Mouse (Mus musculus): ENCODE results near the gene Cd27. TPM values are rescaled to one million over a fixed set of nuclear protein-coding genes. Genes with fewer than 3 reads are reported as not detected.

Gene Cd27
- total RNA-seq, 2 experiments from 2014 or later: 0.37 to 0.55 TPM

GRCm38 (mm10) chr6:125252711-125253110 lies 15.9 kb upstream of the Cd27 start:
- no peak for DNase-seq
- intact Hi-C loops (cut with DNase I): no loop called here

GRCm38 (mm10) chr6:125252285-125252684 lies 15.5 kb upstream of the Cd27 start:
- intact Hi-C loops (cut with DNase I): no loop called here
- no peak for DNase-seq

DNA sequence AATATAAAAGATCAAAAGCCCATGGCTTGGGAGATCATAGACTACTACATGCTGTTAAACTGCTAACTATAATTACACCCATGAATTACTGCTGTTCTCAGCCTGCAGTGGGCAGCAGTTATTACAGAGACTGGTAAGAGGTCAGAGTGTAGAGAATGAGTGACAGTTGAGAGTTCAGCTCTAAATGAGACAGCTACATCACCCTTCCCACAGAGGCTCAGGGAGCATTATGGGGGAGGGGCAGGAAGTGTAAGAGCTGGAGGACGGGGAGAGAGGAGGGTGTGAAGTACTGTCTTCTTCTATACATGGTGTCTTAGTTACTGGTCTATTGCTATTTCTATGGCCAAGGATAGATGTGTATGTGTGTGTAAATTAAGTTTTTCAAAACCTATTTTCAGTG lies 7.7 kb upstream of the Cd27 start:
- intact Hi-C loops (cut with DNase I): no loop called here
- DNase-seq: no peak

- intact Hi-C loops (cut with DNase I): no loop called here
- no peak for DNase-seq
Measured at GRCm38 (mm10) chr6:125241566-125241965, 4.8 kb upstream of the Cd27 start.

DNA sequence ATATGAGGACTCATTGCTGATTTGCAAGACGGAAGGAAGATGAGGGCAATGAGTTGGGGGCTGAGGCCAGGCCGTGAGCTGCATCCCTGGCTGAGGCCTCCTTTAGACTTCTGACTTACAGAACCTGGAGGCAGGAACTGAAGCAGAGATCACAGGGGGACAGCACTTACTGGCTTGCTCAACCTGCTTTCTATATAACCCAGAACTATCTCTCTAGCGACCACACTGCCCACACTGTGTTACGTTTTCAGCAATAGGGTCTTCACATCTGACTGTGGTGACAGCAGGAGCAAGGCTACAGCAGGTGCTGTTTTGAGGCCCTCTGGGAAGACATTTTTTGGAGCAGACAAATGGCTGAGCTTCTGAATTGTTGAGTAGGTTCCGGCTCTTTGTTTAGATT lies 3.8 kb upstream of the Cd27 start:
- DNase-seq: no peak
- intact Hi-C loops (cut with DNase I): no loop called here

- DNase-seq: no peak
- intact Hi-C loops (cut with DNase I): no loop called here
Measured at GRCm38 (mm10) chr6:125239547-125239946, 2.7 kb upstream of the Cd27 start.

- intact Hi-C loops (cut with DNase I): no loop called here
- no peak for DNase-seq
Measured at GRCm38 (mm10) chr6:125238396-125238795, 1.6 kb upstream of the Cd27 start.

DNA sequence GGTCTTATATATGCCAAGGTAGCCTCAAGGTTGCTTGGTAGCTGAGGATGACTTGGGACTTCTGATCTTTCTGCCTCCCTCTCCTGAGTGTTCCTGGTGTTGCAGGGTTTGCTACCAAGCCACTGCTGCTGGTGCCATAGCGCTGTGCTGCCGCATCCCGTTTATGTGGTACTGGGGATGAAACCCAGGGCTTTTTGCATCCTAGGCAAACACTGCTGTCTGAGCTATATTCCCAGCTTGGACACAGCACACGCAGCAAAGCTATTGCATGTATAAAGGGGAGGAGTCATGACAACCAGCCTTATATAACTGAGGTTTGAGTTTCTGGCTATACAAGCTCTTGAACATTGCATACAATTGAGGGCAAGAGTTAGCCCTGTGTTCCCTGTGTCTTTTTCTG lies 611 bp upstream of the Cd27 start:
- no peak for DNase-seq
- intact Hi-C loops (cut with DNase I): no loop called here

GRCm38 (mm10) chr6:125236341-125236740 lies 469 bp downstream of the Cd27 start:
- intact Hi-C loops (cut with DNase I): no loop called here
- no peak for DNase-seq

DNA sequence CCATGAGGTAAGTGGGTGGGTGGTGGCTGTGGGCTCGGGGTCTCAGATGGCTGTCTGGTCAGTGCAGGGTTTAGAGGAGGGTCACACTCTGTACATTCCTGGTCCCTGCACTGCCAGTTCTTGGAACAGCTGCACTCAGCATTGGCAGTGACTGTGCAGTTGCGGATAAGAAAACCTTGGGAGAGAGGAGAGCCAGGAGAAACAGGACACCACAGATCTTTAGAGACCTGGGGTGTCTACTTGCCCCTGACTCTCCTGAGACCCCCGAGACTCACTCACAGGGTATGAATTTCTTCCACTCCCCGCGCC lies 2.3 kb downstream of the Cd27 start:
- intact Hi-C loops (cut with DNase I): loop anchor here (5.0 kb wide), 1 partner anchor 38 kb away; no protein-coding TSS in a partner anchor
- DNase-seq: no peak

DNA sequence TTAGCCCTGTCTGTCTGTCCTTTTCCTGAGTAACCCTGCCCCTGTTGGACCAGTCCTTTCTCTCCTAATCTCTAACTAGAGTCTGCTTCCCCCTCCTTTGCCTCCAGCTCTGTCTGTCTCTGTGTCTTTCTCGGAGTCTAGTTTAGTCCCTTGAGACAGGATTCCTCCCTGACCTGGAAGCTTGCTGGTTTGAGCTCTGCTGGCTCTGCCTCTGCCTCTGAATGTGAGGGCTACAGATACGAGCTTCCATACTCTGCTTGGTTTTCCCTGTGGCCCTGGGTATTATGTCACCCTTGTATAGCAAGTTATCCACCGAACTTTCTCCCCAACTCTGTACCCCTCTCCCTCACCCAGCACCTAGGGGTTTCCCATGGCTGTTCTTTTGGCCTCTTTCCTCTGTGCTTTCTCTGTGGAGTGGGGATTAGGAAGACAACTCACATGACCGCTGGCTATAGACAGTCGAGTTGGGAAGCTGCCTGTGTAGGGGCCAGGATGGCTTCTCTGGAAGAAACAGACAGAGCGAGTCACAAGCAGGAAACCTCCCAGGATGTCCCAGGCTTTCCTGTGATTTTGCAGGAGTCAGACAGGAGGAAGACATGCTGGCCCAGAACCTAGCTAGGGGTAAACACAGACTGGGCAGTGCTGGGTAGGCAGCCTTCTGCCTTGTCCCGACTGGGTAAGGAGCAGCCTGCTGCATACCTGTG lies 2.8 kb downstream of the Cd27 start:
- peak in 1 of 2 experiments; percentile 38 for DNase-seq
- intact Hi-C loops (cut with DNase I): loop anchor here (5.0 kb wide), 1 partner anchor 38 kb away; no protein-coding TSS in a partner anchor

- intact Hi-C loops (cut with DNase I): loop anchor here (5.0 kb wide), 1 partner anchor 40 kb away; no protein-coding TSS in a partner anchor
- no peak for DNase-seq
Measured at GRCm38 (mm10) chr6:125232516-125232915, 4.3 kb downstream of the Cd27 start.

GRCm38 (mm10) chr6:125232045-125232437 lies 4.8 kb downstream of the Cd27 start:
- intact Hi-C loops (cut with DNase I): loop anchor here (5.0 kb wide), 1 partner anchor 40 kb away; no protein-coding TSS in a partner anchor
- DNase-seq: peak in 1 of 2 experiments; percentile 32

- DNase-seq: peak; percentile 69 to 80
- intact Hi-C loops (cut with DNase I): loop anchor here (5.0 kb wide), 1 partner anchor 41 kb away; no protein-coding TSS in a partner anchor
Measured at GRCm38 (mm10) chr6:125231117-125232044, 5.4 kb downstream of the Cd27 start, which contains the start of gene Tapbpl. Gene Tapbpl, minus strand, starts transcription at chr6:125231860.

DNA sequence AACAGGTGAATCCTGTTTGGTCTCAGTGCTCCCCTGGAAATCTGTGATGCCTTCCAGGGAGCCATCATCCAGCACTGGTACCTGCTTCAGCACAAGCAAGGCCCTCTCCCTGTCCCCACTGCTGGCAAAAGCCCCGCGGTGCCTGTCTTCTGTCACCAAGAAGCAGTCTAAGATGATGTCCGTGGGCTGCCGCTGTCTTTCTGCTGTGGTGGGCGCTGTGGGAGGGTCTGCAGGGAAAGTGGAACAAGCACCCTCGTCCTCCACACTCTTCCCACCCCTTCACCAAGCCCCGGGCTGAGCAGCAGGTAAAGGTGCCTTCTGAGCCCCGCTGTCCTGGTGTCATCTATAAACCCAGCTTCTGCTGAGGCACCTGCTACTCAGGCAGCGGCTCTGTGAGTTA lies 6.2 kb downstream of the Cd27 start:
- DNase-seq: no peak
- intact Hi-C loops (cut with DNase I): loop anchor here (5.0 kb wide), 1 partner anchor 42 kb away; no protein-coding TSS in a partner anchor

DNA sequence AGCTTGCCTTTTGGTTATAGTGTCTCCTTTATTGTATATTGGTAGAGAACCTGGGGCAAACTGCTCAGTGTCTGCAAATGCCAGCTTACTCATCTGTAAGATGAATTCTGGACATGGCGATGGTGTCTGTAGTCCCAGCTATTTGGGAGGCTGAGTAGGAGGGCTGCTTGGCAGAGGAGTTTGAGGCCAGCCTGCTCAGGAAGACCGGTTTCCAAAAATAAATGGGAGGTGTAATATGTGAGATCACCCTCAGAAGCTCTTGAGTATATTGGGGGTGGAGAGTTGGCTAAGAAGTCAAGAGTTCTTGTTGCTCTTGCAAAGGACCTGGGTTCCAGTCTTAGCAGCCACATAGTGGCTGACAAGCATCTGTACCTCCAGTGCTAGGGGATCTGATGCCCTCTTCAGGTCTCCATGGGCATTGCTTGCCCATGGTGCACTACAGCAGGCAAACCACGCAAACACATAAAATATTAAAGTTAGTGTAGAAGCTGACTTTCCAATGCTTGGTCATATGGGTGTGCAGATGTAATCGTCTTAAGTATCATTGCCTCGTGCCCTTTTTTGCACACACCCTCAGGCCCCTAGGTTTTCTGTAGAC lies 11.2 kb downstream of the Cd27 start:
- intact Hi-C loops (cut with DNase I): no loop called here
- no peak for DNase-seq

DNA sequence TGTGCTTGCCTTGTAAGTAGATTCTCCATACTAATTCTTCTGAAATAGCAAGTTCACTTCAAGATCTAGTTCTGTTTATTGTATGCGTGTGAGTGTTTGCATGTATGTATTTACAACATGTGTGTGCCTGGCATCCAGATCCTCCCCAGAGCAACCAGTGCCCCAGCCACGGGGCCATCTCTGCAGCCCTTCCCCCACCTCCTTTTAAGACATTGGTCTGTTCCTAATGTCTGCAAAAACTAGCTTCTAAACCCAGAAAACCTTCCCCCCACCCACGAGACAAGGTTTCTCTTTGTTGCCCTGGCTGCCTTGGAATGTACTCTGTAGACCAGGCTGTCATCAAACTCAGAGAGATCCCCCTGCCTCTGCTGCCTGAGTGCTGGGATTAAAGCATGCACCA lies 14.2 kb downstream of the Cd27 start:
- no peak for DNase-seq
- intact Hi-C loops (cut with DNase I): no loop called here

GRCm38 (mm10) chr6:125222146-125222545 lies 14.7 kb downstream of the Cd27 start:
- DNase-seq: peak in 1 of 2 experiments; percentile 36
- intact Hi-C loops (cut with DNase I): no loop called here

GRCm38 (mm10) chr6:125221115-125221745 lies 15.6 kb downstream of the Cd27 start:
- DNase-seq: no peak
- intact Hi-C loops (cut with DNase I): no loop called here

DNA sequence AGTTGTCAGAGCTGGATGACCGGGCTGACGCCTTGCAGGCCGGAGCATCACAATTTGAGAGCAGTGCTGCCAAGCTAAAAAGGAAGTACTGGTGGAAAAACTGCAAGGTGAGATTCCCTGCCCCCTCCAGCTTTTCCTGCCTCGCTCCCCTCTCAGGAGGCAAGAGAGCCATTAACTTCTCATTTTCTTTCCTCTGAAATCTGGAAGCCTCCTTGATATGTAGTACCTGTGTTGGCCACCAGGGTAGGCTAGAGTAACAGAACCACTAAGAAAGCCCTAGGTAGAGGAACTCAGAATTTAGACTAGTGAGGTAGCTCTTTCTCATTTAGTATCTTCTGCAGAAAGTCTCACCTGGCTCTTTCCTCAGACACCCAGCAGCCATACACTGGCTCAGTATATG lies 17.8 kb downstream of the Cd27 start:
- DNase-seq: peak; percentile 72 to 82
- intact Hi-C loops (cut with DNase I): loop anchor here (1.0 to 5.0 kb wide), 3 partner anchors 52 to 383 kb away; no protein-coding TSS in a partner anchor
